Mouse (Mus musculus) lung, embryonic 15.5 days (tissue): ENCODE results near the gene Usp30. TPM values are rescaled to one million over a fixed set of nuclear protein-coding genes. Genes with fewer than 3 reads are reported as not detected.

Experiments
- ATAC-seq: fragments of 200-750 bp; cut with Nextera tagmentation; 2 replicates; pipeline ENCODE4 v1.8.0; 2017; ENCODE audit warnings: moderate number of reproducible peaks, borderline replicate concordance; ENCODE audit not compliant: low FRiP score, low TSS enrichment; ENCODE audit errors: extremely low read depth
- H3K27ac ChIP-seq: fragments of 300-500 bp; sonication (generic); 2 replicates; pipeline ENCODE4 v1.5.1; 2015; ENCODE audit warnings: moderate library complexity, mild to moderate bottlenecking, inconsistent platforms
- H3K27me3 ChIP-seq: fragments of 300-500 bp; sonication (generic); 2 replicates; pipeline ENCODE4 v1.6.1; 2015; ENCODE audit warnings: inconsistent platforms
- H3K36me3 ChIP-seq: fragments of 300-500 bp; sonication (generic); 2 replicates; pipeline ENCODE4 v1.6.1; 2015; ENCODE audit warnings: inconsistent platforms
- H3K4me1 ChIP-seq: fragments of 300-500 bp; sonication (generic); 2 replicates; pipeline ENCODE4 v1.6.1; 2015; ENCODE audit warnings: inconsistent platforms
- H3K4me2 ChIP-seq: fragments of 300-500 bp; sonication (generic); 2 replicates; pipeline ENCODE4 v1.6.1; 2015; ENCODE audit warnings: inconsistent platforms, mild to moderate bottlenecking, moderate library complexity
- H3K4me3 ChIP-seq: fragments of 300-500 bp; sonication (generic); 2 replicates; pipeline ENCODE4 v1.5.1; 2015; ENCODE audit warnings: mild to moderate bottlenecking, inconsistent platforms
- H3K9ac ChIP-seq: fragments of 300-500 bp; sonication (generic); 2 replicates; pipeline ENCODE4 v1.6.1; 2015; ENCODE audit warnings: inconsistent platforms
- H3K9me3 ChIP-seq: fragments of 300-500 bp; sonication (generic); 2 replicates; pipeline ENCODE4 v1.6.1; 2016; ENCODE audit warnings: inconsistent platforms
- WGBS: fragments of 180-500 bp; shearing (Covaris S2); methylation state at CpG from one replicate; pipeline ENCODE4 v1.1.7; 2015; 5-methylcytosine and 5-hydroxymethylcytosine counted together
- polyA plus RNA-seq: library from polyadenylated mRNA; unstranded; fragments of >200 nt; fragmentation: Nextera tagmentation; extraction: Ambion mirVana; gene quantifications from 2 replicates; pipeline ENCODE4 v1.2.1, GENCODE M21; 2015

Gene Usp30
- polyA plus RNA-seq, 1 experiment from 2014 or later = 13.2 TPM

DNA sequence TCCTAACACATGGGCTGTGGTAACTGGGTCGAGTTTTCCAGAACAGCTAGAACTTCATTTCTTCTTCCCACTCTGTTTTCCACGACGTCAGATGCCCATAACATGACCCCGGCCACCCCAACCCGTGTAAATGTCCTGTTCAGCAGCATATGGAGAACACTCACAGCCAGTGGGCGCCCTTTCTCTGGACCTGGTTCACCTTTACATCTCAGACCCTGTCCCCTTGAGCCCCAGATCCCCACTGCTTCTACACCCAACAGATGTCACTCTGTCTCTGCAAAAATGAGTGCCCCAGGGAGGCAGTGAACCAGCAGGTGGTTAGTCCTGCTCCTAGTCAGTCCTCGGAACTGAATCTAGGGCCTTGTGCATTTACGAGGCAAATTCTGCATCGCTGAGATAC lies 2.7 kb downstream of the Usp30 start:
- 65% methylated on average over 9 of the region's 9 CpGs for WGBS
- Histone ChIP-seq H3K4me2 (no peak overlapping the region), H3K9ac (no peak overlapping the region), H3K4me3 (no peak overlapping the region), H3K27me3 (no peaks in the 10 kb centered on the region), H3K9me3 (no peaks in the 10 kb centered on the region), H3K4me1 (no peaks in the 10 kb centered on the region), H3K36me3 (no peaks in the 10 kb centered on the region), H3K27ac (no peak overlapping the region)
- ATAC-seq = no peak

DNA sequence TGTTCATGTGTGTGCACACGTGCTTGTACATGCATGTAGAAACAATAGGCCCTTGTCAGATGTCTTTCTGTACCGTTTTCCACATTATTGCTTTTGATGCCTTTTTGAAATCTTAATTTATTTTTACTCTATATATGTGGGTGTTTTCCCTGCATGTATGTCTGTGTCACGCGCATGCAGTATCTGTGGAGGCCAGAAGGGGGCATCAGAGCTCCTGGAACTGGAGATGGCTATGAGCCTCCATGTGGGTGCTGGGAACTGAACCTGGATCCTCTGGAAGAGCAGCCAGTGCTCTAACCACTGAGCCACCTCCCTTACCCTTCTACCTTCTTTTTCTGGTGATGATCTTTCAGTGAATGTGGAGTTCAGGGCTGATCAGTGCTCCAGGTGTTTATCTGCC lies 5.6 kb downstream of the Usp30 start:
- ATAC-seq = no peak
- H3K27ac ChIP-seq = no peak overlapping the region
- no peak overlapping the region for H3K9ac ChIP-seq
- H3K9me3 ChIP-seq = no peaks in the 10 kb centered on the region
- H3K27me3 ChIP-seq = no peaks in the 10 kb centered on the region
- H3K36me3 ChIP-seq = no peaks in the 10 kb centered on the region
- 86% methylated on average over 4 of the region's 4 CpGs for WGBS
- no peak overlapping the region for H3K4me3 ChIP-seq
- no peak overlapping the region for H3K4me2 ChIP-seq
- no peaks in the 10 kb centered on the region for H3K4me1 ChIP-seq

- Histone ChIP-seq H3K4me1 (no peaks in the 10 kb centered on the region), H3K36me3 (no peaks in the 10 kb centered on the region)
- 47% methylated on average over 2 of the region's 2 CpGs for WGBS
Measured at GRCm38 (mm10) chr5:114072262-114072661, 7.0 kb downstream of the Usp30 start.

GRCm38 (mm10) chr5:114077009-114077408 lies 11.7 kb downstream of the Usp30 start:
- 62% methylated on average over 8 of the region's 8 CpGs for WGBS
- no peak overlapping the region for H3K4me2 ChIP-seq
- no peak overlapping the region for H3K27ac ChIP-seq
- no peak overlapping the region for H3K4me3 ChIP-seq
- H3K27me3 ChIP-seq = no peaks in the 10 kb centered on the region
- ATAC-seq = no peak
- no peaks in the 10 kb centered on the region for H3K36me3 ChIP-seq
- no peak overlapping the region for H3K9ac ChIP-seq
- H3K9me3 ChIP-seq = no peaks in the 10 kb centered on the region
- no peaks in the 10 kb centered on the region for H3K4me1 ChIP-seq

More at GRCm38 (mm10) chr5:114072262-114072661, 7.0 kb downstream of the Usp30 start:
- no peaks in the 10 kb centered on the region for H3K9me3 ChIP-seq
- no peaks in the 10 kb centered on the region for H3K27me3 ChIP-seq
- H3K4me3 ChIP-seq = no peak overlapping the region
- no peak overlapping the region for H3K27ac ChIP-seq
- no peak overlapping the region for H3K9ac ChIP-seq
- H3K4me2 ChIP-seq = no peak overlapping the region
- no peak for ATAC-seq

DNA sequence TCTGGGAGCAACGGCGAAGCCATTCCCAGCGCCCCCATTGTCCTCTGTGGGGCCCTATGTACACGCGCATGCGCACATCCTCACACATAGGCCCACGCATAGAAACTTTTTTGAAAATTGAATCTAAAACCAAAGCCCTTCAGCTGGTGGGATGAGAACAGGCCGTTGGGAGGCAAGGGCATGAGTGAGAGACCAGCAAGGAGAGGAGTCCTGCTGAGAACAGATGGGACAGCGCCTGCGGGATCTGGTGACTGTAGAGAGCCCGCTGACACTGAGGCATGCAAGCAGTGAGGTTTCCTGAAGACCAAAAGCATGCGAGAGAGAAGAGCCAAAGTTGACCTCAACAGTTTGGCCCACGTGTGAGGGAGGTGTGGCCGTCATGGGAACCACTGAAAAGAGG lies 20.2 kb downstream of the Usp30 start:
- Histone ChIP-seq H3K9me3 (no peaks in the 10 kb centered on the region), H3K27me3 (no peaks in the 10 kb centered on the region), H3K9ac (no peak overlapping the region), H3K4me3 (no peak overlapping the region), H3K4me2 (no peak overlapping the region), H3K36me3 (no peaks in the 10 kb centered on the region), H3K4me1 (no peaks in the 10 kb centered on the region), H3K27ac (no peak overlapping the region)
- ATAC-seq = no peak
- WGBS = 69% methylated on average over 14 of the region's 14 CpGs

DNA sequence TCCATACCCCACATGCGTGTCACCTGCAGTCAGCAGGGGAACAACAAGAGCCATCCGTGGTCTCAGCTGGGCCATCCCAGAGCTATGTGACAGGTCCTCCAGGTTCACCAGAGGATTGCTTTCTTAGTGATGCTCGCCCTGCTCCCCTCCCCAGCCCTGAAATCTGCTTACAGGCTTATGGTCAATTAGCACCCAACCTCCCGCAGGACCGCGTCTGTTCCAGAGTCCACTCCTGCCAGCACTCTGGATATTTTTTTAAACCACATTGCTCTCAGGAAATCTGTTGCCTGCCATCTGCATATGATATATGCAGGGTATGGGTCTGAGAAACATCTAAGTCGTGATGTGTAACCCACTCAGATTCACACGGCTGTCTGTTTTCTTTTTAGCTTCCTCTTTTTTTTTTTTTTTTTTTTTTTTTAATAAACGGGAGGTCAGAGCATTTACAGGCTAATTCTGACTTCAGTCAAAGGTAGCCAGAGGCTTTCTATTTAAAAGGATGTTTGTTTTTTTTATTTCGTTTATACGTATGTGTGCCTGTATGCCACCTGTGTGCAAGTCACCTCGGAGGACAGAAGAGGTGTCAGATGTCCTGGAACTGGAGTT lies 22.7 kb downstream of the Usp30 start:
- Histone ChIP-seq H3K27ac (no peak overlapping the region), H3K36me3 (no peaks in the 10 kb centered on the region), H3K9me3 (no peaks in the 10 kb centered on the region), H3K9ac (no peak overlapping the region), H3K4me1 (peaks cover 6% of the 10 kb centered on the region; the same call in 1 of the 2 replicates), H3K4me3 (no peak overlapping the region), H3K4me2 (no peak overlapping the region), H3K27me3 (peaks cover 8% of the 10 kb centered on the region; the same call in 1 of the 2 replicates)
- ATAC-seq = no peak
- WGBS = 66% methylated on average over 12 of the region's 12 CpGs

- H3K9ac ChIP-seq = no peak overlapping the region
- H3K4me3 ChIP-seq = no peak overlapping the region
- ATAC-seq = no peak
- no peaks in the 10 kb centered on the region for H3K9me3 ChIP-seq
- 27% methylated on average over 7 of the region's 7 CpGs for WGBS
- no peak overlapping the region for H3K27ac ChIP-seq
- H3K27me3 ChIP-seq = peaks cover 8% of the 10 kb centered on the region; the same call in 1 of the 2 replicates
- H3K4me1 ChIP-seq = peaks cover 6% of the 10 kb centered on the region; the same call in 1 of the 2 replicates
- no peaks in the 10 kb centered on the region for H3K36me3 ChIP-seq
- peak overlapping the region; percentile 47; the same call in 1 of the 2 replicates for H3K4me2 ChIP-seq
Measured at GRCm38 (mm10) chr5:114090421-114091013, 25.3 kb downstream of the Usp30 start.

DNA sequence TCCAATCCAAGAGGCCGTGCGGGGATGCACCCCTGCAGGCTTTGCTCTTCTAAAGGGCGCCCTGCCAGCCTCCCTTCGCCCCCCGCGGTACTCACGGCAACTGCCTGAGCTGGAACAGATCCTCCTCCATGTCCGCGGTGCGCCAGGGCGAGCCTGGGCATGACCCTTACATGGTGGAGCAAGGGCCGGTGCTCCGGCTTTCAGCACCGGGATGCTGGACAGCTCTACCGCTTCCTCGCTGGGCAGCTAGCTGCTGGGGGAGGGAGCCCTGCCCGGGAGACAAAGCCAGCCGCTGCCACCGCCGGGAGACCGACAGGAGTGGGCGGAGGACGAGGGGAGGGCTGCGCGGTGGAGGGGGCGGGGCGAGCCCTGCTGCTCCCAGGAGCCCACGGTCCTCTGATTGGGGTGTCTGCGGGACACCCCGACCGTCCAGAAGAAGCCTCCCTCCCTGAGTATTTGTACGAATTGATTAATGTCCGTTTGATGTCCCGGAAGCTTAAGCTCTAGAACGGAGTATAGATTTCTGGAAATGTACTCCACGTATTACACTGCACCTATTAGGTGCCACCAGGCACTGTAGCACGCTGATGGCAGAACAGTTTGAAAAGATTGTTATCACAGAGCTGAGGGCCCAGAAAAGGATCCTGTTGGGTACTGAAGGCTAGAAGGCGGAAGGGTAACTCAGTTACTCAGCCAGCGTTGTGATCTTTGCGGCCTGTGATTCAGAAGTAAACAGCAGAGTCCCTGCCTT lies 26.0 kb downstream of the Usp30 start, which contains the start of gene Svop:
TSS of gene Svop (minus strand) at position 514 of the 751 bp plus-strand sequence.
- H3K4me3 ChIP-seq = 0 out of 2 replicates have a peak within 1 kb of the TSS, but pooled peaks have one; percentile 13
- H3K9me3 ChIP-seq = no peaks in the 10 kb centered on the region
- peak within 1 kb of the TSS; percentile 47; the same call in 1 of the 2 replicates for H3K4me2 ChIP-seq
- peaks cover 6% of the 10 kb centered on the region; the same call in 1 of the 2 replicates for H3K4me1 ChIP-seq
- 3% methylated on average over 40 of the region's 40 CpGs for WGBS
- ATAC-seq = peak; percentile 78
- peaks cover 8% of the 10 kb centered on the region; the same call in 1 of the 2 replicates for H3K27me3 ChIP-seq
- H3K36me3 ChIP-seq = no peaks in the 10 kb centered on the region
- H3K27ac ChIP-seq = no peak within 1 kb of the TSS
- no peak within 1 kb of the TSS for H3K9ac ChIP-seq

GRCm38 (mm10) chr5:114099709-114100389 lies 34.6 kb downstream of the Usp30 start:
- no peaks in the 10 kb centered on the region for H3K27me3 ChIP-seq
- peak overlapping the region; percentile 94 for H3K4me3 ChIP-seq
- H3K27ac ChIP-seq = peak overlapping the region; percentile 45
- peak overlapping the region; percentile 88 for H3K4me2 ChIP-seq
- H3K9me3 ChIP-seq = no peaks in the 10 kb centered on the region
- peaks cover 15% of the 10 kb centered on the region for H3K4me1 ChIP-seq
- peak overlapping the region; percentile 95 for H3K9ac ChIP-seq
- peak; percentile 92 for ATAC-seq
- WGBS = 6% methylated on average over 37 of the region's 37 CpGs
- H3K36me3 ChIP-seq = 0 out of 2 replicates have a peak, but pooled peaks cover 6% of the 10 kb centered on the region

DNA sequence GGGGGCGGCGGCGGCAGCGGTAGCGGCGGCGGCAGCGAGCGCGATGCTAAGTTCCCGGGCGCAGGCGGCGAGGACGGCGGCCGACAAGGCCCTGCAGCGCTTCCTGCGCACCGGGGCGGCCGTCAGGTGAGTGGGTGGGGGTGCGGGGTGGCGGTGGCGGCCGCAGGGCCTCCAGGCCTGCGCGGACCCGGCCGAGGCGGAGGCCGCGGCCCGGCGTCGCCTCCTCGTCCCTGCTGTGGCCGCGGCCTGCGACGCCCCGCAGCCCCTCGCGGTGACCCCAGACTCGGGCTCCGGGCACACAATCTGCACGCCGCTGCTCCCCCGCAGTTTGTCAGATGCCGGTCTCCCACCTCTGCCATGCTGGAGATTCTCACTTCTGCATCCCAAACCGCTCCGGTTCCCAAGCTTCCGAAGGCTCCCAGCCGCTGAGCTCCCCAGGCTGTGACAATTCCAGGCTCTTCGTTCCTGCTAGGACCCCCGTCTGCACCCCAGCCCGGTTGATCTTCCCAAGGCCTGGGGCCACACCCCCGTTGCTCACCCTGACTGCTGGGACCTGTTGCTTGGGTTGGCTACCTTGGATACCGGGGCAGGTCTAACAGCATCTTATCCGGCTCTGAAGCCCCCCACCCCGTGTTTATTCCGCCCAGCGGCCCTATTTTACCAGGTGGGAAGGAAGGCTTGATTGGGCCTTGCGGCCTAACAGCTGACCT lies 35.3 kb downstream of the Usp30 start:
- 3% methylated on average over 54 of the region's 64 CpGs for WGBS

DNA sequence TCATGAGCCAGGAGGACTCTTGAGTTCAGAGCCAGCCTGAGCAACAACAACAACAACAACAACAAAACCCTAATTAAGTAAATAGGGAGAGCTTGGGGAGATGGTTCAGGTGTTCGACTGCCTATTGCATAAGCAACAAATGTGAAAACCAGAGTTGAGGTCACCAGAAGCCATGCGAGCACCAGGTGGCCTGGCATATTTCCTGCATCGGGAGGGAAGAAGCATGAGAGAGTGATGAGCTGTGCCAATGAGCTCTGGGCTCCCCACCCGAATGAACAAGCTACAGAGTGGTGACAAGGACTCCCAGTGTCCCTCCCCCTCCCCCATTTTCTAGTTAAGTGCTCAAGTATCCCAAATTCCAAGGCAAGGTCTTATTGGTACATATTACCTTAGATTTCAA lies 36.6 kb downstream of the Usp30 start:
- H3K9me3 ChIP-seq = no peaks in the 10 kb centered on the region
- no peak overlapping the region for H3K9ac ChIP-seq
- peaks cover 15% of the 10 kb centered on the region for H3K4me1 ChIP-seq
- H3K4me2 ChIP-seq = no peak overlapping the region
- peaks cover 20% of the 10 kb centered on the region for H3K36me3 ChIP-seq
- 82% methylated on average over 4 of the region's 4 CpGs for WGBS
- H3K27me3 ChIP-seq = no peaks in the 10 kb centered on the region
- H3K4me3 ChIP-seq = no peak overlapping the region
- no peak for ATAC-seq
- H3K27ac ChIP-seq = no peak overlapping the region

More for the DNA sequence above, 35.3 kb downstream of the Usp30 start:
- ATAC-seq = peak; percentile 80; the same call in 1 of the 2 replicates
- Histone ChIP-seq H3K9ac (peak overlapping the region; percentile 95), H3K4me3 (peak overlapping the region; percentile 94), H3K27me3 (no peaks in the 10 kb centered on the region), H3K4me2 (peak overlapping the region; percentile 88), H3K9me3 (no peaks in the 10 kb centered on the region), H3K36me3 (peaks cover 6% of the 10 kb centered on the region; the same call in 1 of the 2 replicates), H3K4me1 (peaks cover 15% of the 10 kb centered on the region), H3K27ac (peak overlapping the region; percentile 45)
